Mouse (Mus musculus) stomach, postnatal 0 days (tissue): Measurements from ENCODE around the gene Zfp592.

Experiments used
- CTCF ChIP-seq: IDR thresholded peaks from 2 replicates; pipeline ENCODE4 v1.5.1; 2016; ENCODE audit warnings: antibody characterized with exemption, low read depth, mild to moderate bottlenecking, moderate library complexity
- EP300 ChIP-seq: optimal IDR thresholded peaks from 2 replicates; pipeline ENCODE3; 2016; ENCODE audit warnings: antibody characterized with exemption

DNA sequence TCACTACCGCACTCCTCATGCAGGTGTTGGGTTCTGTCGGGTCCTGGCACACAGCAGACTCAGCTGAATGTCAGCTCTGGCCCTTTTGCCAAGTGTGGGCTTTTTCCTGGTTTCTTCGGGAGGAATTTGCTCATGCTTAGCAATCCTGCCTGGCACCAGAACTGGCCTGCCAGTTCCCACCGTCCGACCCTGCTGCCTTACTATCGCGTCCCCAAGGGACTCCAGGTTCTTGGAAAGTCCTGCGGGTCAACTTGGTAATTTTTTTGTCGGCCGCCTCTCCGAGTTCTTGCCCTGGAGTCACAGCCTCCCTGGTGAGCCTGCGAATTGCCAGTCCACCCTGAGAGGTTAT lies 876 bp upstream of the Zfp592 start:
- TF ChIP-seq EP300 (no peak), CTCF (no peak)
